Mouse (Mus musculus) neural tube, embryonic 12.5 days (tissue): Measurements from ENCODE around the gene Ankef1. TPM values are rescaled to one million over a fixed set of nuclear protein-coding genes. Genes with fewer than 3 reads are reported as not detected.

Experiments
- polyA plus RNA-seq: library from polyadenylated mRNA; unstranded; fragments of >200 nt; fragmentation: Nextera tagmentation; extraction: Ambion mirVana; gene quantifications from 2 replicates; pipeline ENCODE4 v1.2.1, GENCODE M21; 2016

Gene Ankef1
- polyA plus RNA-seq, 1 experiment from 2014 or later: 0.44 TPM

Other genes starting within 250 kb of the Ankef1 start
- gene Pak7, start 113.9 kb upstream of the Ankef1 start, polyA plus RNA-seq: 18.5 and 19.4 TPM in 2 replicates
- 69.7 and 90.8 TPM in 2 replicates for gene Snap25, start 211.5 kb downstream of the Ankef1 start, polyA plus RNA-seq